Mouse (Mus musculus): ENCODE measurements at regions not wholly inside any gene's neighbourhood (a gene's known extent, or its start where the extent isn't known, plus 50 kb on each side); places are given as distances from the start of the nearest gene placed in this dataset.
A peak's percentile ranks its signal among the peaks of the same experiment; 100 is the strongest.
"Not testable (repeated sequence)": the region's sequence is repeated elsewhere in the genome, so short reads cannot be mapped to it uniquely, and the experiment has no call there.

- DNase-seq, result no peak
Measured at GRCm38 (mm10) chr7:58310096-58310495, 345.9 kb upstream of the Atp10a start.

- DNase-seq, result no peak
Measured at GRCm38 (mm10) chr7:58322381-58322780, 333.6 kb upstream of the Atp10a start.

GRCm38 (mm10) chr7:58367384-58367783 lies 288.6 kb upstream of the Atp10a start:
- no peak for DNase-seq

GRCm38 (mm10) chr7:58383401-58383800 lies 272.6 kb upstream of the Atp10a start:
- no peak for DNase-seq

- no peak for DNase-seq
Measured at GRCm38 (mm10) chr7:58388326-58388725, 267.6 kb upstream of the Atp10a start.

GRCm38 (mm10) chr7:58392391-58393115 lies 263.4 kb upstream of the Atp10a start:
- no peak for DNase-seq

GRCm38 (mm10) chr7:58397992-58398391 lies 258.0 kb upstream of the Atp10a start:
- DNase-seq, result no peak

- DNase-seq, result no peak
Measured at GRCm38 (mm10) chr7:58398558-58399144, 257.3 kb upstream of the Atp10a start.

- peak; percentile 92 for DNase-seq
Measured at GRCm38 (mm10) chr7:58399145-58399604, 256.8 kb upstream of the Atp10a start.

GRCm38 (mm10) chr7:58399651-58400050 lies 256.3 kb upstream of the Atp10a start:
- DNase-seq, result no peak

- no peak for DNase-seq
Measured at GRCm38 (mm10) chr7:58400594-58400993, 255.4 kb upstream of the Atp10a start.

GRCm38 (mm10) chr7:58436888-58437625 lies 218.9 kb upstream of the Atp10a start:
- no peak for DNase-seq

GRCm38 (mm10) chr7:58442535-58443184 lies 213.3 kb upstream of the Atp10a start:
- no peak for DNase-seq

- no peak for DNase-seq
Measured at GRCm38 (mm10) chr7:58443297-58443696, 212.7 kb upstream of the Atp10a start.

- no peak for DNase-seq
Measured at GRCm38 (mm10) chr7:58445781-58446180, 210.2 kb upstream of the Atp10a start.

- DNase-seq, result peak; percentile 7
Measured at GRCm38 (mm10) chr7:58446261-58446660, 209.7 kb upstream of the Atp10a start.

GRCm38 (mm10) chr7:58448727-58449126 lies 207.2 kb upstream of the Atp10a start:
- DNase-seq, result no peak

- no peak for DNase-seq
Measured at GRCm38 (mm10) chr7:58451981-58452380, 204.0 kb upstream of the Atp10a start.

GRCm38 (mm10) chr7:58458146-58458545 lies 197.8 kb upstream of the Atp10a start:
- not testable (repeated sequence) for DNase-seq

GRCm38 (mm10) chr7:58460939-58461338 lies 195.0 kb upstream of the Atp10a start:
- no peak for DNase-seq

GRCm38 (mm10) chr7:58473150-58473549 lies 182.8 kb upstream of the Atp10a start:
- no peak for DNase-seq

- no peak for DNase-seq
Measured at GRCm38 (mm10) chr7:58475139-58475538, 180.8 kb upstream of the Atp10a start.

GRCm38 (mm10) chr7:58488250-58488649 lies 167.7 kb upstream of the Atp10a start:
- DNase-seq, result no peak

Measured in adrenal gland, postnatal 25 days (tissue).